29 mouse cellular contexts compared by ENCODE assay signal in the genomic region with DNA sequence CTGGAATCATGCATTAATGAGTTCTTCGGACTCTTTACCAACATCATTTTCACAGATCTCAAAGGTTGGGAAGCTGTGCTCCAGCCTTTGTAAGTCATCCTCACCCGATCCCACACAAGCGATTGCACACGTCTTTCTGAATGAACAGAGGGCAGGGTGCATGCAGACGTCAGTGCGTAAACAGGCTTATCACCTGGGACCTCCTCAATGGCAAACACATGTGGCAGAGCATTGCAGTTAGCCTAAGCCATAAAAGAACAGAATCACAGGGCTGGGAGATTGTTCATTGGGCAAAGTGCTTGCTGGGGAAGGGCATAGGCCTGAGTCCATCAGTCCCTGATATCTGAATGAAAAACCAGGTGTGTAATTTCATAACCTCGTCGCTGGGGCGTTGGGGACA. TPM values are rescaled to one million over a fixed set of nuclear protein-coding genes. Genes with fewer than 3 reads are reported as not detected.
DNase-seq lines count a peak whose midpoint lies in the region; ATAC-seq lines count a peak whose summit lies in the region.
"Had no signal": no experiment of that assay in that cellular context is flagged by ENCODE, and none has a peak within 500 bp of the region (broad histone marks: within the 10 kb centered on the region; RNA-seq: fewer than 3 reads in every experiment).

No protein-coding gene starts in this region.

- no peaks in the 10 kb centered on the region for H3K4me1 ChIP-seq in liver, embryonic 13.5 days (replicated peaks)
- H3K4me1 ChIP-seq in stomach, embryonic 14.5 days (ENCODE audit: control insufficient read depth, insufficient read depth, low read length), result no peaks in the 10 kb centered on the region
- H3K4me1 ChIP-seq in forebrain, embryonic 11.5 days (replicated peaks; ENCODE audit: control insufficient read depth, insufficient read depth, low read length), result no peaks in the 10 kb centered on the region
- H3K4me1 ChIP-seq: heart, embryonic 13.5 days; lung, embryonic 15.5 days; megakaryocyte, embryonic 14.5 days; midbrain, embryonic 13.5 days had no signal

- peak; percentile 59 for ATAC-seq in liver, embryonic 13.5 days (ENCODE audit: low read depth)
- peak; percentile 88 for ATAC-seq in stomach, embryonic 14.5 days (ENCODE audit: insufficient number of reproducible peaks, insufficient read depth, low FRiP score, low read depth)
- ATAC-seq in monocyte, adult 5-6 weeks (replicated peaks; ENCODE audit: insufficient number of reproducible peaks, low FRiP score, low TSS enrichment, poor library complexity, severe bottlenecking), result no peak
- no peak for ATAC-seq in forebrain, embryonic 11.5 days (replicated peaks; ENCODE audit: low FRiP score)
- ATAC-seq: forebrain, embryonic 16.5 days; midbrain, embryonic 13.5 days had no signal

- no peaks in the 10 kb centered on the region for H3K36me3 ChIP-seq in liver, embryonic 13.5 days
- no peaks in the 10 kb centered on the region for H3K36me3 ChIP-seq in stomach, embryonic 14.5 days (ENCODE audit: control insufficient read depth, insufficient read depth, low read length)
- H3K36me3 ChIP-seq in forebrain, embryonic 11.5 days (ENCODE audit: control insufficient read depth, insufficient read depth, low read length), result no peaks in the 10 kb centered on the region
- H3K36me3 ChIP-seq: heart, embryonic 13.5 days; hindbrain, embryonic 12.5 days; limb, embryonic 13.5 days; lung, embryonic 15.5 days; midbrain, embryonic 13.5 days had no signal

- intact Hi-C loops in heart, postnatal 25 days (cut with DNase I), result no loop called here

- no peak overlapping the region for H3K4me3 ChIP-seq in liver, embryonic 13.5 days (replicated peaks)
- no peak overlapping the region for H3K4me3 ChIP-seq in stomach, embryonic 14.5 days (ENCODE audit: low read depth, low read length)
- no peak overlapping the region for H3K4me3 ChIP-seq in forebrain, embryonic 11.5 days (ENCODE audit: low read depth, low read length)
- H3K4me3 ChIP-seq: heart, adult 2 months; heart, embryonic 13.5 days; hindbrain, embryonic 12.5 days; layer of hippocampus, adult 2 months; limb, embryonic 13.5 days; lung, embryonic 15.5 days; megakaryocyte, embryonic 14.5 days; midbrain, embryonic 13.5 days had no signal

- no peak overlapping the region for H3K4me2 ChIP-seq in liver, embryonic 13.5 days
- no peak overlapping the region for H3K4me2 ChIP-seq in stomach, embryonic 14.5 days (replicated peaks; ENCODE audit: low read depth, low read length)
- no peak overlapping the region for H3K4me2 ChIP-seq in forebrain, embryonic 11.5 days (ENCODE audit: low read depth, low read length, severe bottlenecking)
- H3K4me2 ChIP-seq: heart, embryonic 13.5 days; hindbrain, embryonic 12.5 days; limb, embryonic 13.5 days; lung, embryonic 15.5 days; midbrain, embryonic 13.5 days had no signal

- no peaks in the 10 kb centered on the region for H3K9me3 ChIP-seq in liver, embryonic 13.5 days (replicated peaks)
- no peaks in the 10 kb centered on the region for H3K9me3 ChIP-seq in stomach, embryonic 14.5 days (ENCODE audit: control insufficient read depth, low read depth, low read length)
- no peaks in the 10 kb centered on the region for H3K9me3 ChIP-seq in forebrain, embryonic 11.5 days (ENCODE audit: control insufficient read depth, low read length)
- H3K9me3 ChIP-seq: heart, embryonic 13.5 days; hindbrain, embryonic 12.5 days; limb, embryonic 13.5 days; lung, embryonic 15.5 days; megakaryocyte, embryonic 14.5 days; midbrain, embryonic 13.5 days had no signal

- peak; percentile 50 for DNase-seq in heart, adult 11 months
- no peak for DNase-seq in heart, postnatal 25 days (ENCODE audit: low spot score)
- DNase-seq in liver, embryonic 13.5 days, result no peak
- DNase-seq in embryo, embryonic 10.5 days (ENCODE audit: low spot score), result no peak
- DNase-seq in forebrain, embryonic 11.5 days (ENCODE audit: low spot score), result no peak
- DNase-seq: adrenal gland, postnatal 14 days; cerebellum, adult 2 months; cerebellum, postnatal 25 days; embryo, embryonic 11 days; gastrocnemius, postnatal 25 days; heart, adult 2 months; heart, postnatal 14 days; kidney, adult 9 months; kidney, postnatal 14 days; lung, postnatal 36 days; right cerebral cortex, postnatal 4 days; thymus, postnatal 14 days had no signal

- H3K27ac ChIP-seq in liver, embryonic 13.5 days, result no peak overlapping the region
- no peak overlapping the region for H3K27ac ChIP-seq in stomach, embryonic 14.5 days (ENCODE audit: low read length)
- H3K27ac ChIP-seq in forebrain, embryonic 11.5 days (ENCODE audit: low read depth, low read length), result no peak overlapping the region
- H3K27ac ChIP-seq: heart, adult 2 months; heart, embryonic 13.5 days; hindbrain, embryonic 12.5 days; layer of hippocampus, adult 2 months; limb, embryonic 13.5 days; lung, embryonic 15.5 days; midbrain, embryonic 13.5 days had no signal

- 71% methylated on average over 9 of the region's 9 CpGs for WGBS in liver, embryonic 13.5 days (ENCODE audit: insufficient replicate concordance)
- 74% methylated on average over 9 of the region's 9 CpGs for WGBS in stomach, embryonic 14.5 days
- WGBS in forebrain, embryonic 11.5 days, result 87% methylated on average over 9 of the region's 9 CpGs

- H3K27me3 ChIP-seq in liver, embryonic 13.5 days, result no peaks in the 10 kb centered on the region
- H3K27me3 ChIP-seq in stomach, embryonic 14.5 days (ENCODE audit: control insufficient read depth, insufficient read depth, low read length), result no peaks in the 10 kb centered on the region
- H3K27me3 ChIP-seq in forebrain, embryonic 11.5 days (ENCODE audit: control insufficient read depth, insufficient read depth, low read length), result no peaks in the 10 kb centered on the region
- H3K27me3 ChIP-seq: heart, embryonic 13.5 days; hindbrain, embryonic 12.5 days; limb, embryonic 13.5 days; lung, embryonic 15.5 days; midbrain, embryonic 13.5 days had no signal

- H3K9ac ChIP-seq in liver, embryonic 13.5 days, result no peak overlapping the region
- H3K9ac ChIP-seq in stomach, embryonic 14.5 days (replicated peaks; ENCODE audit: low read depth, low read length), result no peak overlapping the region
- no peak overlapping the region for H3K9ac ChIP-seq in forebrain, embryonic 11.5 days (ENCODE audit: low read length)
- H3K9ac ChIP-seq: heart, embryonic 13.5 days; hindbrain, embryonic 12.5 days; limb, embryonic 13.5 days; lung, embryonic 15.5 days; midbrain, embryonic 13.5 days had no signal

RNA-seq across cellular contexts. Expression of gene Zfp831, which starts 17.0 kb away (rescaled TPM):
- total RNA-seq in heart, postnatal 25 days (2021), result under 1 TPM; 0.08 TPM
- 0.02 TPM in 2 replicates for polyA plus RNA-seq in liver, embryonic 13.5 days (2015; fragmentation: Nextera tagmentation; extraction: Ambion mirVana)
- polyA plus RNA-seq in stomach, embryonic 14.5 days (2014; fragmentation: Nextera tagmentation; extraction: Ambion mirVana), result 0.03 and 0.04 TPM in 2 replicates
- 8.4 to 20.3 TPM (median 8.5 TPM) in 3 replicates for total RNA-seq in monocyte, adult 5-6 weeks (2017)
- polyA plus RNA-seq in forebrain, embryonic 11.5 days (2014; fragmentation: Nextera tagmentation; extraction: Ambion mirVana), result not detected in 2 replicates
- polyA plus RNA-seq: embryonic facial prominence, embryonic 14.5 days; forebrain, embryonic 16.5 days; neural tube, embryonic 11.5 days had no signal

Comparison
In these comparisons a context has a peak if more than half of its experiments do, and no peak if none do; other contexts are left out.
1. ATAC-seq: peak in liver, embryonic 13.5 days (single experiment) and stomach, embryonic 14.5 days (single experiment); none in monocyte, adult 5-6 weeks (single experiment) and forebrain, embryonic 11.5 days (single experiment).